Mouse (Mus musculus): ENCODE data around the gene Trpm3. TPM values are rescaled to one million over a fixed set of nuclear protein-coding genes. Genes with fewer than 3 reads are reported as not detected.
"Not testable (repeated sequence)": the region's sequence is repeated elsewhere in the genome, so short reads cannot be mapped to it uniquely, and the experiment has no call there.

The Trpm3 gene
- polyA plus RNA-seq, 1 experiment from 2014 or later: 0.37 TPM

GRCm38 (mm10) chr19:23026427-23026826 is 887.6 kb downstream of the Trpm3 start:
- no peak for DNase-seq (ENCODE audit: low spot score)
- no peaks in the 10 kb centered on the region for H3K27me3 ChIP-seq (replicated peaks; ENCODE audit: control insufficient read depth, insufficient read depth, low read length)
- no peak for ATAC-seq (replicated peaks; ENCODE audit: low FRiP score, low TSS enrichment, low read depth)
- WGBS: 82% methylated on average over 7 of the region's 7 CpGs
- no peaks in the 10 kb centered on the region for H3K9me3 ChIP-seq (ENCODE audit: control insufficient read depth, low read length)
- H3K4me1 ChIP-seq (replicated peaks; ENCODE audit: control insufficient read depth, insufficient read depth, low read length): no peaks in the 10 kb centered on the region
- H3K36me3 ChIP-seq (ENCODE audit: control insufficient read depth, insufficient read depth, low read length): no peaks in the 10 kb centered on the region
- no peak overlapping the region for H3K4me2 ChIP-seq (ENCODE audit: low read length)
- no peak overlapping the region for H3K27ac ChIP-seq (ENCODE audit: low read depth)
- H3K9ac ChIP-seq (ENCODE audit: low read length): no peak overlapping the region
- no peak overlapping the region for H3K4me3 ChIP-seq (ENCODE audit: low read depth, low read length)

DNA sequence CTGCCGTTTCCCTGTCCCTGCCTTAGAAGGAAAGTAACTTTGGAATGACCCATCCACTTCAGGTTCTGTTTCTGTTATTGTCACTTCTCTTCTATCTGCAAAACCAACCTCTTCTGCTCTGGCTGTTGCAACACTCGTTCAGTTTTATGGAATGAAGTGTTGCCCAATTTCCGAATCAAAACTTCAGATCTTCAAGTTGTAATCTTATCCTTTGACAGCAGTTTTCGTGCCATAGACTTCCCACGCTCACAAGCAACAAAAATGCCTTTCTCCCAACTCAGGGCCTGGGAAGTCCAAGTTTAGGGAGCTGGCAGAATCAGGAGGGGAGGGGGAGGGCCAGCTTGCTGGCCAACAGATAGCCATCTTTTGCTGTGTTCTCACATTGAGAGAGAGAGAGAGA is 889.4 kb downstream of the Trpm3 start:
- 79% methylated on average over 5 of the region's 5 CpGs for WGBS
- DNase-seq (ENCODE audit: low spot score) (no peak), ATAC-seq (replicated peaks; ENCODE audit: low FRiP score, low TSS enrichment, low read depth) (no peak)
- H3K4me3 ChIP-seq (ENCODE audit: low read depth, low read length): no peak overlapping the region
- no peaks in the 10 kb centered on the region for H3K27me3 ChIP-seq (replicated peaks; ENCODE audit: control insufficient read depth, insufficient read depth, low read length)
- H3K4me2 ChIP-seq (ENCODE audit: low read length): no peak overlapping the region
- H3K9me3 ChIP-seq (ENCODE audit: control insufficient read depth, low read length): peaks cover 3% of the 10 kb centered on the region; the same call in 1 of the 2 replicates
- H3K27ac ChIP-seq (ENCODE audit: low read depth): no peak overlapping the region
- no peak overlapping the region for H3K9ac ChIP-seq (ENCODE audit: low read length)
- H3K4me1 ChIP-seq (replicated peaks; ENCODE audit: control insufficient read depth, insufficient read depth, low read length): no peaks in the 10 kb centered on the region
- H3K36me3 ChIP-seq (ENCODE audit: control insufficient read depth, insufficient read depth, low read length): no peaks in the 10 kb centered on the region

DNA sequence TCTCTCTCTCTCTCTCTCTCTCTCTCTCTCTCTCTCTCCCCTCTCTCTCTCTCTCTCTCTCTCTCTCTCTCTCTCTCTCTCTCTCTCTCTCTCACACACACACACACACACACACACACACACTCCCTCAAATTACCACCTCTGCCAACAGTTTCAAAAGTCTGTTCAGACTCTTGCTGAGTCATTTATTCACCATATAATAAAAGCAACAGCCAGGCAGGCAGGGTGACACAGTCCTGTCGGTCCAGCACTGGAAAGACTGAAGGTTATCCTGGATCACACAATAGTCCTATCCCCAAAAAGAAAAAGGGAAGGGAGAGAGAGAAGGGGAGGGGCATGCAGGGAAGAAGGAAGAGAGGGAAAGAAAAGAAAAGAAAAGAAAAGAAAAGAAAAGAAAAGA is 894.5 kb downstream of the Trpm3 start:
- WGBS: 76% methylated on average over 1 of the region's 1 CpGs
- H3K4me1 ChIP-seq (replicated peaks; ENCODE audit: control insufficient read depth, insufficient read depth, low read length); H3K4me3 ChIP-seq (ENCODE audit: low read depth, low read length); H3K9me3 ChIP-seq (ENCODE audit: control insufficient read depth, low read length); DNase-seq (ENCODE audit: low spot score); ATAC-seq (replicated peaks; ENCODE audit: low FRiP score, low TSS enrichment, low read depth); H3K36me3 ChIP-seq (ENCODE audit: control insufficient read depth, insufficient read depth, low read length); H3K27ac ChIP-seq (ENCODE audit: low read depth); H3K4me2 ChIP-seq (ENCODE audit: low read length); H3K27me3 ChIP-seq (replicated peaks; ENCODE audit: control insufficient read depth, insufficient read depth, low read length); H3K9ac ChIP-seq (ENCODE audit: low read length): not testable (repeated sequence)

- Histone ChIP-seq H3K27me3 (replicated peaks; ENCODE audit: control insufficient read depth, insufficient read depth, low read length) (no peaks in the 10 kb centered on the region), H3K4me3 (ENCODE audit: low read depth, low read length) (no peak overlapping the region), H3K4me1 (replicated peaks; ENCODE audit: control insufficient read depth, insufficient read depth, low read length) (no peaks in the 10 kb centered on the region), H3K36me3 (ENCODE audit: control insufficient read depth, insufficient read depth, low read length) (no peaks in the 10 kb centered on the region), H3K27ac (ENCODE audit: low read depth) (no peak overlapping the region), H3K9me3 (ENCODE audit: control insufficient read depth, low read length) (peaks cover 3% of the 10 kb centered on the region; the same call in 1 of the 2 replicates), H3K4me2 (ENCODE audit: low read length) (no peak overlapping the region), H3K9ac (ENCODE audit: low read length) (no peak overlapping the region)
- 84% methylated on average over 5 of the region's 5 CpGs for WGBS
- ATAC-seq (replicated peaks; ENCODE audit: low FRiP score, low TSS enrichment, low read depth): no peak
- peak; percentile 39 for DNase-seq (ENCODE audit: low spot score)
These were observed 895.3 kb downstream of the Trpm3 start for GRCm38 (mm10) chr19:23034117-23034516.

DNA sequence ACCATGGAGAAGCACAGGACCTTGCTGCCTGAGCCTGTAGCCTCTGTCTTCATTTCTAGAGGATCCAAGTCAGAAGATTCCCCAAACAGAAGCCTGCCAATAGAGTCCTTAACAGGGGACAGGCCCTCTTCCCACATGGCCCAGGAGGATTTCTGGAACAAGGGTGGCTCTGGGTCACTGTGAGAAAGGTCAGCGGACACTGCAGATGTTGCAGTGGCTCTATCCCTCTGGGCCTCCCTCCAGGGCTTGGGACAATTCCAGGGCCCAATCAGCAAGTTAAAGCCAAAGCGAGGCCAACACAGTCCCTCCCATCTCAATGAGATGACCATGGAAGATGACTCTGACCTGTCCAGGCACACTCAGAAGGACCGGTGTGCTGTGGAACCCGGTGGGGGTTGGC is 896.1 kb downstream of the Trpm3 start:
- peak; percentile 36 for DNase-seq (ENCODE audit: low spot score)
- no peaks in the 10 kb centered on the region for H3K4me1 ChIP-seq (replicated peaks; ENCODE audit: control insufficient read depth, insufficient read depth, low read length)
- WGBS: 89% methylated on average over 4 of the region's 4 CpGs
- H3K27me3 ChIP-seq (replicated peaks; ENCODE audit: control insufficient read depth, insufficient read depth, low read length): no peaks in the 10 kb centered on the region
- H3K9ac ChIP-seq (ENCODE audit: low read length): no peak overlapping the region
- H3K9me3 ChIP-seq (ENCODE audit: control insufficient read depth, low read length): peaks cover 3% of the 10 kb centered on the region; the same call in 1 of the 2 replicates
- H3K36me3 ChIP-seq (ENCODE audit: control insufficient read depth, insufficient read depth, low read length): no peaks in the 10 kb centered on the region
- ATAC-seq (replicated peaks; ENCODE audit: low FRiP score, low TSS enrichment, low read depth): no peak
- H3K4me2 ChIP-seq (ENCODE audit: low read length): no peak overlapping the region
- no peak overlapping the region for H3K4me3 ChIP-seq (ENCODE audit: low read depth, low read length)
- no peak overlapping the region for H3K27ac ChIP-seq (ENCODE audit: low read depth)

DNA sequence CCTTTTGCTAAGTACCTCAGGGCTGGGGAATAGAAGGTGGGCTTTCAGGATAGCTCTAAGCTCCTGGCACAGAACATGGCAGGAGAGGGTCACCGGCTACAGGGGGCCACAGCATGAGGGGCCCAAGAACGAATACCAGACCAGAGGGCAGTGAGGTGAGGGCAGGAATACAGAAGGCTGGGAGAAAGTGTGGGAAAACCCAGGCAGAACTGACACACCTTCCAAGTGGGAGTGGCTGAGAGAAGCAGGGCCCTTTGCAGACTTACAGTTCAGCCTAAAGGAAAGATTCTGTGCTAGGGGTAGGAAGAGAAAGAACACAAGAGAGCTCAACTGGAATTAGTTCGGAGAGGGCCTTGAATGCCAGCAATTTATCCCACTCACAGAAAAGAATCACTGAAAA is 896.9 kb downstream of the Trpm3 start:
- Histone ChIP-seq H3K4me3 (ENCODE audit: low read depth, low read length) (no peak overlapping the region), H3K36me3 (ENCODE audit: control insufficient read depth, insufficient read depth, low read length) (no peaks in the 10 kb centered on the region), H3K9me3 (ENCODE audit: control insufficient read depth, low read length) (peaks cover 3% of the 10 kb centered on the region; the same call in 1 of the 2 replicates), H3K27ac (ENCODE audit: low read depth) (no peak overlapping the region), H3K4me2 (ENCODE audit: low read length) (no peak overlapping the region), H3K9ac (ENCODE audit: low read length) (no peak overlapping the region), H3K27me3 (replicated peaks; ENCODE audit: control insufficient read depth, insufficient read depth, low read length) (no peaks in the 10 kb centered on the region), H3K4me1 (replicated peaks; ENCODE audit: control insufficient read depth, insufficient read depth, low read length) (no peaks in the 10 kb centered on the region)
- WGBS: 85% methylated on average over 3 of the region's 3 CpGs
- DNase-seq (ENCODE audit: low spot score): peak; percentile 34
- no peak for ATAC-seq (replicated peaks; ENCODE audit: low FRiP score, low TSS enrichment, low read depth)

DNA sequence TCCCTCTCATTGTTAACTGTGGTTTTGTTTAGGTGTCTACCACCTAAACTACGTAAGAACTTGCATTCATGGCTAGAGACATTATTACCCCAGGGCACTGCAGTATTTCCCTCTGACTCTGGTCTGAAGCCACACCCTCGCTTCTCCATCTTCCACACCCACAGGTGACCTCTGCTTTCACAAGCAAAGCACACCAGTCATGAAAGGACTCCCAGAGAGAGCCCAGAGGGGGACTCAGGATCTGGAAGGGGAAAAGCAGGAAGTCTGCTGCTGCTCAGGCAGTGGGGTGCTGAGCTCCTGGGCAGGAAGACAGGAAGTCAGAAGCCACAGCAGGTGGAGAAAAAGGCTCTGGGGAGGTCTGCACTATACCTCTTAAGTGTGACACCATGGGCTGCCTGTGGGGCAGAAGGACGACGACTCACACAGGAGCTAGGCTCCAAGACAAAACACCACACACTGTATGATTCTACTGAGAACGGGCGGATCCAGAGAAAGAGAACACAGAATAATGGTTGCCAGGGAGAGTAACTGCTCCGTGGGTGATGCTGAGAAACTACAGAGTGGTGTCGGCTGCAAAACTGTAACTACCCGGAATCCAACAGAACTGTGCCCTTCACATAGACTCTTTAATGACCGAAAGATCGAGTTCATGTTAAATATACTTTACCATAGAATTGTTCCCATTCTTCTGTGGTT is 898.1 kb downstream of the Trpm3 start:
- no peak for ATAC-seq (replicated peaks; ENCODE audit: low FRiP score, low TSS enrichment, low read depth)
- H3K9ac ChIP-seq (ENCODE audit: low read length): no peak overlapping the region
- no peaks in the 10 kb centered on the region for H3K27me3 ChIP-seq (replicated peaks; ENCODE audit: control insufficient read depth, insufficient read depth, low read length)
- H3K27ac ChIP-seq (ENCODE audit: low read depth): no peak overlapping the region
- H3K36me3 ChIP-seq (ENCODE audit: control insufficient read depth, insufficient read depth, low read length): no peaks in the 10 kb centered on the region
- no peak overlapping the region for H3K4me3 ChIP-seq (ENCODE audit: low read depth, low read length)
- peaks cover 3% of the 10 kb centered on the region; the same call in 1 of the 2 replicates for H3K9me3 ChIP-seq (ENCODE audit: control insufficient read depth, low read length)
- 52% methylated on average over 11 of the region's 11 CpGs for WGBS
- DNase-seq (ENCODE audit: low spot score): no peak
- H3K4me1 ChIP-seq (replicated peaks; ENCODE audit: control insufficient read depth, insufficient read depth, low read length): no peaks in the 10 kb centered on the region
- H3K4me2 ChIP-seq (ENCODE audit: low read length): no peak overlapping the region

DNA sequence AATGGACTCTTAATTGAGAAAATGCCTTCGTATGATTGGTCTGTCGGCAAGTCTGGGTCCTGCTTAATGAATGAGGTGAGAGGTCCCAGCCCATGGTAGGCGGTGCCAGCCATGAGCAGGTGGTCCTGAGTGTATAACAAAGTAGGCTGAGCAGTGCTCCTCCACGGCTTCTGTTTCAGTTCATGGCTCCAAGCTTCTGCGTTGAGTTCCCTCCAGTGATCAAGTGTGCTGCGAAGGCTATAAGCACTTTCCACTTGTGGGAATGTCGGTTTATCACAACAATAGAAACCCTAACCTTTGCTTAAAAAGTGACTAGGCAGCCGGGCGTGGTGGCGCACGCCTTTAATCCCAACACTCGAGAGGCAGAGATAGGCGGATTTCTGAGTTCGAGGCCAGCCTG is 898.7 kb downstream of the Trpm3 start:
- ATAC-seq (replicated peaks; ENCODE audit: low FRiP score, low TSS enrichment, low read depth): no peak
- no peaks in the 10 kb centered on the region for H3K4me1 ChIP-seq (replicated peaks; ENCODE audit: control insufficient read depth, insufficient read depth, low read length)
- H3K36me3 ChIP-seq (ENCODE audit: control insufficient read depth, insufficient read depth, low read length): no peaks in the 10 kb centered on the region
- no peaks in the 10 kb centered on the region for H3K27me3 ChIP-seq (replicated peaks; ENCODE audit: control insufficient read depth, insufficient read depth, low read length)
- peaks cover 3% of the 10 kb centered on the region; the same call in 1 of the 2 replicates for H3K9me3 ChIP-seq (ENCODE audit: control insufficient read depth, low read length)
- no peak overlapping the region for H3K9ac ChIP-seq (ENCODE audit: low read length)
- no peak overlapping the region for H3K27ac ChIP-seq (ENCODE audit: low read depth)
- WGBS: 84% methylated on average over 14 of the region's 14 CpGs
- DNase-seq (ENCODE audit: low spot score): peak; percentile 10
- no peak overlapping the region for H3K4me2 ChIP-seq (ENCODE audit: low read length)
- H3K4me3 ChIP-seq (ENCODE audit: low read depth, low read length): no peak overlapping the region

DNA sequence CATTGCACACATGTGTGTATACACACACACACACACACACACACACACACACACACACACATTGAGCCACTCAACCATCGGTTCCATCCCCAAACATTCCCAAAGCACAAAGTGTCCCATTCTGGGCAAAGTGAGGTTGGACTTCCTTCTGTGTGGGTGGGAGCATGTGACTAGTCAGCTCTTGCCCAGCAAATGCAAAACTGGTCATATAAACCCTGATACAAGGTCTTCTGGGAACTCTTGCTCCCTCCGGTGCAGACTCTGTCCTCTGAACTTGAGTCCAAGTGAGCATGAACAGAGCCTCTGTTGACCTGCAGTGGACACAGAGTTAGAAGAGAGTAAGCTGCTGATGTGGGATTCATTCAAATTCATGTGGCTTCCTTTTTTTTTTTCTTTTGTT is 899.5 kb downstream of the Trpm3 start:
- no peaks in the 10 kb centered on the region for H3K9me3 ChIP-seq (ENCODE audit: control insufficient read depth, low read length)
- H3K9ac ChIP-seq (ENCODE audit: low read length): no peak overlapping the region
- H3K4me3 ChIP-seq (ENCODE audit: low read depth, low read length): no peak overlapping the region
- WGBS: 89% methylated on average over 2 of the region's 2 CpGs
- H3K27ac ChIP-seq (ENCODE audit: low read depth): no peak overlapping the region
- no peaks in the 10 kb centered on the region for H3K4me1 ChIP-seq (replicated peaks; ENCODE audit: control insufficient read depth, insufficient read depth, low read length)
- ATAC-seq (replicated peaks; ENCODE audit: low FRiP score, low TSS enrichment, low read depth) (no peak), DNase-seq (ENCODE audit: low spot score) (no peak)
- H3K27me3 ChIP-seq (replicated peaks; ENCODE audit: control insufficient read depth, insufficient read depth, low read length): no peaks in the 10 kb centered on the region
- no peak overlapping the region for H3K4me2 ChIP-seq (ENCODE audit: low read length)
- H3K36me3 ChIP-seq (ENCODE audit: control insufficient read depth, insufficient read depth, low read length): no peaks in the 10 kb centered on the region
